Mouse (Mus musculus): ENCODE results near the gene Gm12184.
"Not testable (repeated sequence)": the region's sequence is repeated elsewhere in the genome, so short reads cannot be mapped to it uniquely, and the experiment has no call there.

Gene Gm12184

DNA sequence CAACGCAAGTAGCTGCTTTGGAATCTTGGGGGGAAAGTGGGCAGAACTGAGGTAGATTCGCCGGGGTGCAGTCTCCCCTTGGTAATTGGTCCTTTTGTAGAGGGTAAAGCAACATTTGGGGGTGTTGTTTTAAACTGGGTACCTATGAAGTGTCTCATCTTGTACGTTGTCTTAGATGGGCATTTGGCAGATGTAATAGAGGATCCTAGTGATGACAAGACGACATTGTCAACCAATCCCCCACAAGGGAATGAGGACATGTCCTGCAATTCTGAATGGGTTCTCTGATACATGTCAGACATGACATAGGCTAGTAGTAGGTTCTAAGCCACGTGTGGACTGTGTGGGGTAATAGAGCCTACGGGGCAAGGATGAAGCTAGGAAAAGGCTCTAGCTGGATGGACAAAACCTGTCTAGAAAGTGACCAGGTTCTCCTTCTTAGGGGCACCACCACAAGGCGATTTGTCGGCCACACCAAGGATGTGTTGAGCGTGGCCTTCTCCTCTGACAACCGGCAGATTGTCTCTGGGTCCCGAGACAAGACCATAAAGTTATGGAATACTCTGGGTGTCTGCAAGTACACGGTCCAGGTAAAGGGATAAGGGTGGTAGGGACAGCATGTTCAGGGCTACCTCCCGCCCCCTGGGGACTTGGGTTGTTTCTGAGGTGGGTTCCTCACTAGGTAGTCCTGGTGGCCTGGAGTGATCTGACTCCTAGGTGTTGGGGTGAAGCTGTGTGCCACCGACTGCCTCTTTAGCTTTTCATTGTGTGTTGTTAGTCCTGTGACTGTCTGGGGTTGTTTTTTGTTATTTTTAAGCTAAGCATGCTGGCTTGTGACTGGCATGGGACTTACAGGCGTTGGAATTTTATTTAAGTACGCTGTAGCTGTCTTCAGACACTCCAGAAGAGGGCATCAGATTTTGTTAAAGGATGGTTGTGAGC is 24.4 kb downstream of the Gm12184 start:
- no peak for DNase-seq (ENCODE audit: low read depth, low spot score)

DNA sequence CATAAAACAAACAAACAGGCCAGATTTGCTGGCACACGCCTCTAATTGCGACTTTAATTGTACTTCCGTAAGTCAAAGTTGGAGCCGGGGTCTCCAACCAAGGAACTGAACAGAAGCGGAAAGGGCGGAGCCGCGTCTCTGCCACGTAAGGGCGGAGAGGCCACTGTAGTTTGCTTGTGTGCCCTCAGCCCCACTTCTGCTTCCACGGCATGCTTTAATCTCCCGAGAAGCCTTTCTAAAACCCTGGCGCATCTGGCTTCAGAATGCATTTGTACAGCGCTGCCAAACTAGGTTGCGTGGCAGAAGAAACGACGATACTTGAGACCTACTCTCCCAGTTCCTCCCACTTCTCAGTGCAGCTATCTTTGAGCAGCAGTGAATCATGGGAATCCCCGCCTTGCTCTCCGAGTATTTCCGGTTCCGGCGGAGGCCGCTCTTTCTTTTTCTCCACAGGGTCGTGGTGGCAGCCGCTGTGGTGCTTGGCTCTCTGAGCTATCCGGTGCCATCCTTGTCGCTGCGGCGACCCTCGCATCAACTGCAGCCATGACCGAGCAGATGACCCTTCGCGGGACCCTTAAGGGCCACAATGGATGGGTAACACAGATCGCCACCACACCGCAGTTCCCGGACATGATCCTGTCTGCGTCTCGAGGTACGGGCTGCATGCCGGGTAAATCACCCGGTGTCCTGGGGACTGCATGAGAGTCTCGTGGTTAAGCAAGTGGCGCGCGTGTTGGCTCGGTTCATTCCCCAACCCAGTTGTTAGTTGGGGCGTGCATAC is 26.3 kb downstream of the Gm12184 start, which contains the start of gene Rack1:
Gene Rack1 (plus strand): TSS at position 412 of the 781 bp plus-strand sequence.
- DNase-seq (ENCODE audit: low read depth, low spot score), result peak; percentile 86

DNA sequence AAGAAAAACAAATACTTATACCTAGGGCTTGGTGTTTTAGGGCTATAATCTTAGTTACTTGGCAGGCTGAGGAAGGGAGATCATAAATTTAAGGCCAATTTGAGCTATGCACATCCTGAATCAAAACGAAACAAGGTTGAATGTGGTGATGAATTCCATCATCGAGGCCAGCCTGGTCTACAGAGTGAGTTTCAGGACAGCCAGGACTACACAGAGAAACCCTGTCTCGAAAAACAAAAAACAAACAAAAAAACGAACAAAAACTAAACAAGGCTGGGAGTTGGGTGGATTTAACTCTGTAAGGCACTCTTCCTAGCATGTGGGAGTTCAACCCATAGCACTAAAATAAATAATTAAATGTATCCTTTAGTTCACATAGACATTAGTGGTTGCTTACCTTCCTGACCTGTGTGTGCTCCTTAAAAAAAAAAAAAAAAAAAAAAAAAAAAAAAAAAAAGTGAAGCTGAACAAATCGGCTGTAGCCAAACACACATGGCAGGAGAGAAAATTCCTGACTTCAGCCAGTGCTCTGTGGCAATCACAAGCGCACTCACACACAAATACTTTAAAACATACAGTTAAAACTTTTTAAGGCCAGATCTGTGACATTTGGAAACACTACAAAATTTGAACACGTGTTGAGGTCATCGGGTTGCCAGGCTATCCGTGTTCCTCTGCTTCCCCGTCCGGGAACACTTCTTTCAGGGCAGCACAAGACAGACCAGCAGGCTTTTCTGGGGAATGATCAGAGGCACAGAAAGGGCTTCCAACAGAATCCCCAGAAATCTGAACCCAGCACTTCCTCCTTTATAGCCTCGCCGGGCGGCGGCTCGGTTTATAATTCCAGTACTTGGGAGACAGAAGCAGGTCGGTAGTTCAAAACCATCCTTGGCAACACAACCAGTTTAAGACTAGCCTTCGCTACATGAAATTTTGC is 27.2 kb downstream of the Gm12184 start:
- no peak for DNase-seq (ENCODE audit: low read depth, low spot score)

DNA sequence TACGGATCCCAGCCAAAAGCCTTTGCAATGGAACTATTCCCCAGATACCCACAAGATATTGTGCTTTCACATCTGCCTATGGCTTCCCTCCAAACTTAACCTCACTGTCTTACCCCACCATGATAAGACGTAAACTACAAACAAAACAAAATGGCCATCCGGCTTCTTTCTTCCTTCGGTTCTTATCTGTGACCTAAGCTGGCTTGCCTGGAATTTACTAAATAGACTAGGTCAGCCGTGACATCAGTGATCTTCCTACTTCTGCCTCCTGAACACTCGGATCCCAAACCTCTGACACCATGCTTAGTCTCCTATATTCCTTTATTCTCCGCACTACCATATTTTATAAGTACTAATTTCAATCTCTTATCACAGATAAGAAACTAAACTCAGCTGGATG is 28.1 kb downstream of the Gm12184 start:
- no peak for DNase-seq (ENCODE audit: low read depth, low spot score)

DNA sequence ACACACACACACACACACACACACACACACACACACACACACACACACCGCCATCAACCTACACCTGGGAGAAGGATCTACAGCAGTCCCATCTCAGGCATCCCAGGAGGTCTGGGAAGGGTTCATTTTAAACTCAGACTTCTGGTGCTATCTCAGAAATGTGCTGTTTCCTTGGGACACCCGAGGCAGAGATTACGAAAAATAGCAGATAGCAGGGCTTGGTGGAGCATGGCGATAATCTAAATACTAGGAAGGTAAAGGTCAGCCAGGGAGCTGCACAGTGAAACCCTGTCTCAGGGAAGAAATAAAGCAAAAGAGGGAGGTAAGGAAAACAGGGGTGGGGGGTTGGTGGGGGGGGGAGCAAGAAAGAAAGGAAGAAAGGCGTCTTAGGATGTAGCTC is 29.2 kb downstream of the Gm12184 start:
- no peak for DNase-seq (ENCODE audit: low read depth, low spot score)

DNA sequence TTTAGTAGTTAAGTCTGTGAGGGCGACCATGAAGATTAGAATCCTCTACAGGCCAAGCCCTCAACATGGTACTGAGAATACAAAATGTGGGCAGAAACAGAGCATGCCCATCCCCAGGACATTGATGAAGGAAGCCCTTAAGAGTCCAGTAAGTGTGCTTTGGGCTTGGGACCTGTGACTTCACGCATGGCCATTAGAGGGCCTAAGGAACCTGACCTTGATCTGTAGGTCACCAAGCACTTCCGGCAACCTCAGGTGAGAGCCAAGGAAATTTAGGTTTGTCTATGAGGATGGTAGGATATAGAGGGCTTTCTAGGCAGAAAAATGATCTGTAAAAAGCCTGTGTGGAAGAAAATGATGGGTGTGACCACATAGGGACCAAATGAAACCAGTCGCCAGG is 30.2 kb downstream of the Gm12184 start:
- DNase-seq (ENCODE audit: low read depth, low spot score), result no peak

DNA sequence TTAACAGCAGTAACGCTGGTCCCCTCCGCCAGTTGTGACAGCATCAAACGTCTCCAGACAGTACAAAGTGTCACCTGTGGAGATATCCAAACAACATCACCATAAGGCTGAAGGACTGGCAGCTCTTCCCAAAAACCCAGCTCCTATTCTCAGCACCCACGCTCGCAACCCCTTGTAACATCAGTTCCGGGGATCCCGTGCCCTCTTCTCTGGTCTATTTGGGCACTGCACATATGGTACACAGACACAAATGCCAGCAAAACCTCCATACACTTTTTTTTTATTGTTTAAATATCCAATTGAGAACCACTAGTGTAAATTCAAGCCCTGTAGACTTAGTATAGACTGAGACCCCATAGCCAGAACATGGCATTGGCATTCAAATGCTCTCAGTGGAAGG is 31.2 kb downstream of the Gm12184 start:
- DNase-seq (ENCODE audit: low read depth, low spot score), result no peak

DNA sequence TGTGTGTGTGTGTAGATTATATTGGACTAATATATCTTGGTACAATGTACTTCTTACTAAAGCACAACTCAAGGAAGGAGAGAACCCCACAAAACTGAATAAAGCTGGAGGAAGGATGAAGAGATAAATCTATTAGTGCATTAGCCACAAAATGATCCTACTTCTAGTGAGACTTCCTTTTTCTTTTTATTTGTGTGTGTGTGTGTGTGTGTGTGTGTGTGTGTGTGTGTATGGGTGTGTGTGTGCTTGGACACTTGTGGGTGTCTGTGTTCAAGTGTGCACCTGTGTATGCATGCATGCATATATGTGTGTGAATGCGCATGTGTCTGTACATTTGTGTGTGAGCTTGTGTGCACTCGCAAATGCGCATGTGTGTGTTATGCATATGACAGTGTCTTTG is 33.3 kb downstream of the Gm12184 start:
- DNase-seq (ENCODE audit: low read depth, low spot score), result no peak

DNA sequence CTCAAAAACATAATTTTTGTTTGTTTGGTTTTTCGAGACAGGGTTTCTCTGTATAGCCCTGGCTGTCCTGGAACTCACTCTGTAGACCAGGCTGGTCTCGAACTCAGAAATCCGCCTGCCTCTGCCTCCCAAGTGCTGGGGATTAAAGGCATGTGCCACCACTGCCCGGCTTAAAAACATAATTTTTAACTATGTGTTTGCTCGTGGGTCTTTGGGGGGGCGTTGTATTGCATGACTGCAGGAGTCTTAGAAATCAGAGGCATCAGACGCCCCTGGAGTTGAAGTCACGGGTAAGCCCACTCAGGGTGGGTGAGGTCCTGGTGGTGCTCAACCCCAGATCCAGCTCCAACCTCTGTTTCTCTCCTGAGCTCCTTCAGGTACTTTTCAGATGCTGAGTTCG is 34.6 kb downstream of the Gm12184 start:
- DNase-seq (ENCODE audit: low read depth, low spot score), result not testable (repeated sequence)

DNA sequence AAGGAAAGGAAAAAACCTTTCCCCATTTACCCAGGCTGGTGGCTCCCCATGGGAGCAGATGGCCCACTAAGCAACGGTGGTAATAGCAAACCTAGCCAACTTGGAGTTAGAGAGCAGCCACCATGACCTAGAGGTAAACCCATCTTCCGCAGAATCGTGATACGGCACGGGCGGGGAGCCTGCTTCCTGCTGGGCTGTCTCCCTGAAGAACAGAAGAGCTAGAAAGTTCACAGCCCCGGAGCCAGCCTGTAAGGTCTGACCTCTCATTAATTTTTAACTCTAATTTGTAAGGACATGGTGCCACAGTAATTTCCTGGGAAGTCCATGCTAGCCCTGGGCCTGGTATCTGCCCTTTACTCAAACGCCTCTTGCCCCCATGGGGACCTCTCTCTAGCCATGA is 35.5 kb downstream of the Gm12184 start:
- no peak for DNase-seq (ENCODE audit: low read depth, low spot score)

DNA sequence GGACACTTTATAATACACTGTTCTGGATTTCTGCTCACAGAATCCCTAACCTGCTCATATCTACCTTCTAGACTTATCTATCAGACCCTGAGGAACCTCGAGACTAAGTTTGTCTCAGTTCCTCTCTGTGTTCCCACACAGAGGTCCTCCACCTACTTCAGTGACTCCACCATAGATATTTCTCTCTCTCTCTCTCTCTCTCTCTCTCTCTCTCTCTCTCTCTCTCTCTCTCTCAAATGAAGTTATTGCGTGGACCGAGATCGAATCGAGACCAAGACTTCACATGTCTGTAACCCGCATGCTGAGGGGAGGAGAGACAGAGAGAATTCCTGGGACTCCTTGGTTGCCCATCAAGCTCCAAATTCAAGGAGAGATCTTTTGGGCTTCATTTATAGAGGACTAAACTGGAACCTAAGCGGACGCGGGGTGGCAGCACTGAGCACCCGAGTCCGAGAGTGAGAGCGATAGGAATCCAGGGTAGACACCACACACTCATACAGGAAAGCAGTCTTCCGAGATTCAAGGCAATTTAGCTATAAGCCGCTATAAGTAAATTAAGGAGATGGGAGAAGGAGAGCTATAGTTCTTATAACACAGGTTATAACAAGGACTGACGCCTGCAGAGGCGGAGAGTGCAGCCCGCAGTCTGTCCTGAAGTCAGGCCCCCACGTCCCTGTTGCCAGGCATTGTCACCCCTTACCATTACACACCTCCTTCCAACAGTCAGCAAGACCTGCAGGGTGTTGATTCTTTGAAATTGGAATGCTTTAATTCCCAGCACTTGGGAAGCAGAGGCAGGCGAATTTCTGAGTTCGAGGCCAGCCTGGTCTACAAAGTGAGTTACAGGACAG is 36.3 kb downstream of the Gm12184 start:
- DNase-seq (ENCODE audit: low read depth, low spot score), result peak; percentile 79

DNA sequence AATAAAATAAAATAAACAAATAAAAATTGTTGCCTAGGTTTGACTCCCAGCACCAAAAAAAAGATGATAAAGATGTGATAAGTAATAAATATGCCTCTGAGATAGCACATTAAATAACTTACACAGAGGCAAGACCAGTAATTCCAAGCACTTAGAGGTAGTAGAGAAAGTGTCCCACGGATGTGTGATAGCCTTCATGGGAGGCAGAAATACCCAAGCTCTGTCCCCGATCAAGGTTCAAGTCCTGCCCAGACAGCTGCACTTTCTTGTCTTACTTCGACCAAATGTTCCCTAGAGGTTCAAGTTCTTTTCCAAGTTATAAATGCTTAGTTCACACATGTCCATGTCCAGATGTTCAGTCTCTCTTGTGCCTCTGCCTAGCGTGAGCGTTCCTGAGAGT is 37.2 kb downstream of the Gm12184 start:
- DNase-seq (ENCODE audit: low read depth, low spot score), result no peak

DNA sequence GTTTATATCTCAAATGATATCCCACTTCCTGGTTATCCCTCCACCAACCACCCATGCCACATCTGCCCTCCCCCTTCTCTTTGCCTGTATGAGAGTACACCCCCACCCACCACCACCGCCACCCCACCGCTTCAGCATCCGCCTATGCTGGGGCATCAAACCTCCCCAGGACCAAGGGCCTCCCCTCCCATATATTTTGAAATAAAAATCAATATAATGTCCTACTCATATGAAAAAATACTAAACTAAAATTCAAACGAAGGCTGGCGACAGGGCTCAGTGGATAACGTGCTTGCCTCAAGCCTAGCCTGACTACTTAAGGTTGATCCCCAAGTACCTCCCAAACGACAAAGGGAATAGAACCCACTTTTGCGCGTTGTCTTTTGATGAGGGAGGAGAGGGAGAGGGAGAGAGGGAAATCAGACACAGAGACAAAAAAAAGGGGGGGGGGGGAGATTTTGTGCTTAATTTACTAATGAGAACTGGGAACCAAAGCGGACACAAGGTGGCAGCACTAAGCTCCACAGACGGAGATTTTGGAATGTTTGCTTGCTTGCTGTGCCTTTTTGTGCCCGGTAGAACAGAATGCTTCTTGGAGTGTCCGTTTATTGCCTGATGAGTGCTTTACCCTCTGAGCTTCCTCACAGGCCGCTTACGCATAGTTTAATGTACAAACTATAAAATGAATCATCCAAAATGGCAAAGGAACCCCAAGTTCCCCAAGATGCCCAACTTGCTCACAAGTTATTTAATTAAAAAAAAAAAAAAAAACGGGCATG is 38.0 kb downstream of the Gm12184 start:
- peak; percentile 66 for DNase-seq (ENCODE audit: low read depth, low spot score)

DNA sequence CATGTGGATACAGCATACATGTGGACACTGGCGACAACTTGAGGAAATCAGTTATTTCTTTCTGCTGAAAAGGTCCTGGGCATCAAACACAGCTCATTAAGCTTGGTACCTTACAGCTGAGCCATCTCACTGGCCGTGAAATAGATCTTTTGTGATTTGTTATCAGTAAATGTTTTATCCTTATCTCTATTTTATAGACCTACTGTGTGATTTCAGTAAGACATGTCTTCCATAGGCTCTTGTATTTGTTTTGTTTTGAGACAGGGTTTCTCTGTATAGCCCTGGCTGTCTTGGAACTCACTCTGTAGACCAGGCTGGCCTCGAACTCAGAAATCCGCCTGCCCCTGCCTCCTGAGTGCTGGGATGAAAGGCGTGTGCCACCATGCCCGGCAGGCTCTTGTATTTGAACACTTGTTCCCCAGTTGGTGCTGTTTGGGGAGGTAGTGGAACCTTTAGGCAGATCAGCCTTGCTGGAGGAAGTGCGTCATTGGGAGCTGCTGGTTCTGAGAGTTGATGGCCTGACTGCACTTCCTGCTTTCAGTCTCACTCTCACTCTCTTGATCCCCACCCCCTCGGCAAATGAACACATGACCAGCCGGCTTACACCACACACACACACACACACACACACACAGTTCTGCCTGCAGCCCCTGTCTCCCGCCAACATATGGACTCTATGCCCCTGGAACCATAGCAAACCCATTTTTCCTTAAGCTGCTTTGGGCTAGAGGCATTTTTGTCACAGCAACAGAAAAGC is 38.8 kb downstream of the Gm12184 start:
- DNase-seq (ENCODE audit: low read depth, low spot score), result no peak

DNA sequence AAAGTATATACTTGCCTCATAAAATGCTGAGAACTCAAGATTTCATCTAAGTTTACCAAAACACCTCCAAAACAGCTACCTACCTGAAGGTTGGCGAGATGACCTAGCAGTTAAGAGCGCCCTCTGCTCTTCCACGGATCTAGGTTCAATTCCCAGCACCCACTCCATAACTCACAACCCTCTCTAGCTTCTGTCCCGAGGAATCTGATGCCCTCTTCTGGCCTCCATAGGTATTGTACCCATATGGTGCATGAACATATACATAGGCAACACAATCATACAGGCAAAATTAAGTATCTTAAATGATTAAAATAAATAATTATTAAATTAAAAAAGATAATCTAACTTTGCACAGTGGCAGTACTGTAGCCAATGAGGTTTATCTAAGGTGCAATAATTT is 44.2 kb downstream of the Gm12184 start:
- no peak for DNase-seq (ENCODE audit: low read depth, low spot score)

DNA sequence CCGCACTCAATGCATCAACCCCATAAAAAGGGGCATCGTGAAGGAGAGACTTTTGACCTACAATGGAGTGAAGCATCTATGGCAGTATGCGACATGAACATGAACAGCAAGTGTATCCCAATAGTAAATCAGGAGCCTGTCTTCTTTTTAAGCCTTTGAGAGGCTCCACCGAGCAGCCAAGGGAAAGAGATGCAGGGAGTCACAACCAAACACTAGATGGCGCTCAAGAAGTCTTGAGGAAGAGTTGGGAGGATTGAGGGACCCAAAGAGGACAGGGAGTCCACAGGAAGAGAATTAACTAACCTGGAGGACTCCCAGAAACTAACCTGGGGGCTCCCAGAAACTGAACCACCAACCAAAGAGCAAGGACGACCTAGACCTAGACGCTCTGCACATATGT is 47.0 kb downstream of the Gm12184 start:
- no peak for DNase-seq (ENCODE audit: low read depth, low spot score)

DNA sequence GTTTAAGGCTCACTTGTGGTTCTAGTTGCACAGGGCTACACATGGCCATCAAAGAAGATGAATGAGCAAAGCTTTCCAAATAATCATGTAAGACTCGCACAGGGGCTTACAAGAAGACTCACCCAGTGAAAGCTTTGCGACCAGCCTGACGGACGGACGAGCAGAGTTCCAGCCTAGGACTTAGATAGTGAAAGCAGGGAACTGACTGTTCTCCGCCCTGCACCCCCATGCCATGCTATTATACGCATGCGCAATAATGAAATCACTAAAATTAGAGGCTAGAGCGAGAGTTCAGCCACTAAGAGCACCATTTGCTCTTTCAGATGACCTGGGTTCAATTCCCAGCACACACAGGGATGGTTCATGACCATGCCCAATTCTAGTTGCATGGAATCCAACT is 49.2 kb downstream of the Gm12184 start:
- no peak for DNase-seq (ENCODE audit: low read depth, low spot score)

DNA sequence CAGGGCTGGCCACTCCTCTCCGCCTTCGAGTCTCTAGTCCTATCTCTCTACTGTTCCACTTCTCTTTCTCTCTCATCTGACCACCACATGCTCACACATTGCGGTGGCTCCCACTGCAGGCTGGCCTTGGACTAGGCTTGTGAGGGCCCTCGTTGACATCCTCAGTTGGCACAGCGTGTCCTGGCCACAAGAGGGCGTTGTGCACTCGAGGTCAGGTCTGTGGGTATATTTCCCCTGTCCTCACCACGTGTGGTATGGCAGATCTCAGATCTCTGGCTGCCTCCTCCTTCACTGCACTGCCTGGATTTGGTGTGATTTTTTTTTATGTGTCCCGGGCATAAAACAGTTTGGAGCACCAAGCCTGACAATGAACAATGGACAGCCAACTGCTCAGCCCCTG is 49.8 kb downstream of the Gm12184 start:
- DNase-seq (ENCODE audit: low read depth, low spot score), result no peak

DNA sequence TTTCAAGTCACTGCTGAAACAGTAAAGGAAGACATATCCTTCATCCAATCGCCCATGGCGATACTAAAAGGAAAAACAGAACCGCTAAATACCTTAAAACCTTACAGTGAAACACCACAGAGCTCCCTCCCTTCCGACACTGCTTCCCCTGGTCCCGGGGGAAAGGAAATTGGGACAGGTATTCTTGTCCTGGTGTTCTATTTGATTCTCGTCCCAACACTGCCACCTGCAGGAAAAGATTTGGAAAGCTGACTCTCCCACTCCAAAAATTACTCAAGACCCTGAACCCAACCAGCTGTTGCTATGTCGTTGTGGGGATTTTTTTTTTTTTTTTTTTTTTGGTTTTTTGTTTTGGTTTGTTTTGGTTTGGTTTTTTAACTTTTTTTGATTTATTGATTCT is 51.0 kb downstream of the Gm12184 start:
- DNase-seq (ENCODE audit: low read depth, low spot score), result peak; percentile 53

All from retina, postnatal 7 days (tissue).